Mouse (Mus musculus) kidney, postnatal 25 days (tissue): Measurements from ENCODE around the gene Zbtb7a.

ENCODE experiments used
- DNase-seq, 2 experiments: peaks; one replicate each; pipeline ENCODE4 v3.0.0; 2021; ENCODE audit warnings: mixed read lengths in 2 of 2

Zbtb7a gene

GRCm38 (mm10) chr10:81139529-81139846 is 4.5 kb downstream of the Zbtb7a start:
- no peak for DNase-seq

GRCm38 (mm10) chr10:81140005-81140404 is 5.0 kb downstream of the Zbtb7a start:
- DNase-seq = peak; percentile 20 to 66

DNA sequence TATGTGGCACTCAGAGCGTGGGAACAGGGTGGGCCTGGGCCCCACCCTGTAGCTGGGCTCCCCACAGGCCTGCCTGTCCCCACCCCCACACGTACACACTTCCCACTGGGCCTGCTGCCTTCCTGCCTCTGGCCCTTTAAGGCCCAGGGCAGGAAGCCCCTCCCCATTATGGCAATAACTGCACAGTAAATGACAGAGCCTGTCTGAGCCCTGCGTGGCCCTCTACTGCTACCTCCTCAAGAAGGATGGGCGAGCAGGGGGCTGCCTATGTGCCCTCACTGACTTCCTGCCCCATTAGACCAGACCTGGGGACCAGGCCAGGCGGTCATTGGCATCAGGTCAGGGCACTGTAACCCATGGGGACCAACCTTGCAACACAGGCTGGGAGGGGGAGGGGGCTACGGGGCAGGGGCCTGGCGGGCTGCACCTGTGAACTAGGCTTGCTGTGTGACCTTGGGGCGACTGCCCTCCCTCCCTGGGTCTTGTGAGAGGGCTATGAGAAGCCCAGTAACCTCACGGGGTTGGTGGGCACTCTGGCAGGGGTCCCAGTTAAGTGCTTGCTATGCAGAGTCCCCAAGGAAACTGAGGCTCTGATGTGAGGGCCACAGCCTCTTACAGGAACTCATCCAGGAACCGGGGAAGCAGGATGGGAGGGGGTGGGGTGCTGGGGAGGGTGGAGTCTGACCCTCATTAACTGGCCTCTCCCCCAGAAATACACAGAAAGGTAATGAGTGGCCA is 5.9 kb downstream of the Zbtb7a start:
- peak; percentile 36 to 69 for DNase-seq

DNA sequence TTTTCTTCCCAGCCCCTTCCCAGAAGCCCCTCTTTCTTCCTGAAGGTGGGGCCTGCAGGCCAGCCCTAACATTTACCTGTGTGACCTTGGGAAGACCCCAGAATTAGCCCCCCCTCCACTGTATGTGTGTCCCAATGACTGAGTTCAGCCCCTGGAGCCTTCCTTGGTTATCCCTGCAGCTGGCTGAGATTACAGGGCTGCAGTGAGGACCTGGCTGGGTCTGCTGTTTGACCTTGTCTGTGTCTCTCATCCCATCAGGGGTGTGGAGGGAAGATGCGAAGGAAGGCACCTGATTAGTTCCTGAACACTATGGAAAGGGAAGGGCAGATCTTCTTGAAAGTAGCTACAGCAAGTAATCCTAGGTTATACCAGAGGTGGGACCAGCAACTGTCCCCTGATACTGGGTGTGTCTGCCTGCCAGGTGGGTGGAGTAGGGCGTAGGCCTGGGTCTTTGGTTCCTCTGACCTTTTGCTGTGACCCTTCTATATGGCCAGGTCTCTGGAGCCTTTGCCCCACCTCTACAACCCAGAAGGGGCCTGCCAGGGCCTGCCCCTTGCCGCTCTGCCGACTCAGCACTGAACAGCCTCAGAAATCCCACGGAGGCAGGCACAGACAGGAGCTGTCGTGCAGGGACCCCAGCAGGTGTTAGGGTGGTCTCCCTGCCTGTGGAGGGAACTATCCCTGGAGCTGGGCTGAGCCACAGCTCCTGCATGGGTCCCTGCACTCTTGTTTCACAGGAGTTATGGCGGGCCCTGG is 6.6 kb downstream of the Zbtb7a start:
- DNase-seq = no peak

DNA sequence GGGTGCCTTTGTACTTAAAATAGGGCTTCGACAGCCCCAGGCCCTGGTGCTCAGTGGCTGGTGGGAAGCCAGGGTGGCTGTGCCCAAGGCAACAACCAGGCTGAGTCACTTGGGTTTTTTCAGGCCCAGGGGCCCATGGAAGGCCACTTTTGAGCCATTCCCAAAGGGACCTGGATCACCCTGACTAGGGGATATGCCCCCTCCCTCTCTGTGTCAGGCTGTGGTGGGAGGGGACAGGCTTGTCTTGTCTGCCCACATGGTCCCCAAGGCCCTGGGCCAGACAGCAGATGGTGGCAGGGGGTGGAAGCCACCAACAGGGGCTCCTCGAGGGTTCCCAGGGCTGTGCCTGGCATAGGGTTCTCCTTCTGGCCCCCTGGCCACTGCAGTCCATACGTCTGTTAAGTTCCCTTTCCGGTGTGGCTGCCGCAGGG is 7.5 kb downstream of the Zbtb7a start:
- DNase-seq = no peak

DNA sequence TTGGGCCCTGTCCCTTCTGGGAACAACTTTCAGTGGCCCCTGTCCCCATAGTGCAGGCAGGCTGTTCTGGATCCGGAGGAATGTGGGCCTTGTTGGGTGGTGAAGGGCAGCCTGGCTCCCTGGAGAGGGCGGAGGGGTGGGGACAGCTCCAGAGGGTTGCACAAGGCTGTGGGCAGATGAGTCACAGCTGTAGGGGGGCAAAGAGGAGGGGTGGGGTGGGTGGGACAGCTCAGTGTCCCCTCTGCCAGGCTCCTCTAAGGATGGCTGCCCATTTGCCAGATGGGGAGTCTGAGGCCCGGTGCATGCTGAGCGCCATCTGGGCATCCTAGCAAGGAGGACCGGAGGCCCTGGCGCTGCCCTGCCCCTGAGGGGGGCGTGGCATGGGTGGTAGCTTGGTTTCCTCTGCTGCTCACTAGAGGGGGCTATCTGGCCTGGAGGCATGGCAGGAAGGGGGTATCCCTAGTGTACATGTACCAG is 8.2 kb downstream of the Zbtb7a start:
- no peak for DNase-seq

DNA sequence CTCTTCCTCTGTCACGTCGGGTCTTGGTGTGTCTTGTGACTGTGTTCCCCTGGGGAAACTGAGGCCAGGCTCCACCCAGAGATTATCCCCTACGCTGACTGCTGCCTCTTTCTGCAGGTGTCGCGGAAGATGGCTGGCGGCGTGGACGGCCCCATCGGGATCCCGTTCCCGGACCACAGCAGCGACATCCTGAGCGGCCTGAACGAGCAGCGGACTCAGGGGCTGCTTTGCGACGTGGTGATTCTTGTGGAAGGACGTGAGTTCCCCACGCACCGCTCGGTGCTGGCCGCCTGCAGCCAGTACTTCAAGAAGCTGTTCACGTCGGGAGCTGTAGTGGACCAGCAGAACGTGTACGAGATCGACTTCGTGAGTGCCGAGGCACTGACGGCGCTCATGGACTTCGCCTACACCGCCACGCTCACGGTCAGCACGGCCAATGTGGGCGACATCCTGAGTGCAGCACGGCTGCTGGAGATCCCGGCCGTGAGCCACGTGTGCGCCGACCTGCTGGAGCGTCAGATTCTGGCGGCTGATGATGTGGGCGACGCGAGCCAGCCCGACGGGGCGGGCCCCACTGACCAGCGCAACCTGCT is 8.9 kb downstream of the Zbtb7a start:
- no peak for DNase-seq

GRCm38 (mm10) chr10:81144667-81145066 is 9.6 kb downstream of the Zbtb7a start:
- peak; percentile 53 to 76 for DNase-seq

DNA sequence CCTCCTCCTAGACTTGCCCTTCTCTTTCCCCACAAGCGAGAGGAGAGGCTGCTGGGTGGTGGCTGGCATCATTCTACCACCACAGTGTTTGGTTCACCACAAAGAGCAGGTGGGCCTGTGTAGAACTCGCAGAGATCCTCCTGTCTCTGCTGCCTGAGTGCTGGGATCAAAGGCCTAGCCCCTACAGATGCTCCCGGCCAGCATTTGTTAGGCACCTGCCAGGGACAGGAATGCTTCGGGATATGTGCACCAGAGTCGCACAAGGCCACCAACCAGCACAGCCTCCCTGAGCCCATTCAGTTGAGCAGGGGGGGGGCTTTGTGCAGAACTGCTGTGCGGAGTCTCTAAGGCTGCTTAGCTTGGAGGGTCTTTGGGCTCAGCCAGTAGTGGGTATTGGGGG is 10.3 kb downstream of the Zbtb7a start:
- no peak for DNase-seq

DNA sequence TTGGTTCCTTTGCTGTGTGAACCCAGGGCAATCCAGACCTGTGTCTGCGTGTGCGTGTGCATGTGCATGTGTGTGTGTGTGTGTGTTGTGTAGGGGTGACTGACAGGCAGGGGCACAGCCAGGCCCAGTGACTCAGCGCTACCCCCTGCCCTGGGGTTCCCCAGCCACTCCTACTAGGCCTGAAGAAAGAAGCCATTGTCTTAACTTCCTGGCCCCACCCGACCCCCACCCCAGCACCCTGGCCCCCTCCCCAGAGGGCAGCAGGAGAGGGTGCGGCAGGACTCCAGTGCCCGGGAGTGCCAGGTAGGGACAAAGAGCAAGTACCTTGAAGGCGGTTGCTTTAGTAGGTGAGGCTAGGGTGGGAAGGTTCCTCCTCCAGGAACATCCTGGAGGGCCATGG is 10.8 kb downstream of the Zbtb7a start:
- DNase-seq = no peak

DNA sequence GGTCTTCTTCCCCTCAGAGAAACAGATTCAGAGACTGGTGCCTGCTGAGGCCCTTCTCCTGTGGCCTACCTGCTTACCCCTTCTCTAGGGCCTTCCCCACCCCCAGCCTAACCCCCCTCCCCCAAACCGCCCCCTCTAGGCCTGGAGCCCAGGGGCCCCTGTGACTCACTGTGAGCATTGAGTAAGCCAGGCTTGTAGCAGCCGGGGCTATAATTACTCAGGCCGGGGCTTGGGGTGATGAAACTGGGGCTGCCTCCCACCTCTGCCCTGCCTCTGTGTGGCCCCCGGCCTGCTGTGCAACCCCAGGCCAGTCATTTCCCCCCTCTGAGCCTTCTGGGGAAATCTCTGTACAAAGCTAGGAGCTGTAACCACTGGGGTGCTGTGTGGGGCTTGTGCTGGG is 11.3 kb downstream of the Zbtb7a start:
- DNase-seq = no peak

- DNase-seq = no peak
Observed at GRCm38 (mm10) chr10:81151261-81151660, 16.2 kb downstream of the Zbtb7a start.

GRCm38 (mm10) chr10:81152609-81153008 is 17.6 kb downstream of the Zbtb7a start:
- DNase-seq = no peak

DNA sequence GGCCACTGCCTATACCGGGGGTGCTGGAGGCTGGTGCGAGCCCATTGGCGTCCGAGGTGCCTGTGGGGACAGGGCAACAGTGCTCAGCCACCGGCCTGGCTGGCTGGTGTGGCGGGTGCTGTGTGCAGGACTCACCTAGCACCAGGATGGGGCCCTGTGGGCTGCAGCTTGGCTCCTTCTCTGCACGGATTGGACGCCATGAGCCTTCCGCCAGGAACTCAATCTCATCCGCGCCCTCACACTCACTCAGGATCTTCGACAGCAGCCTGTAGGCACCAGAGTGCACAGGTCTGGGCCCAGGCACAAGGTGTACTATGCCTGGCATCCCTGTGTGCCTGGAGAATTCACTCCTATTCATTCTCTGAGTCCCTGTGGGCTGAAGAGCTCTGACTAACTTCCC is 19.3 kb downstream of the Zbtb7a start:
- DNase-seq = no peak

- DNase-seq = no peak
Observed at GRCm38 (mm10) chr10:81154736-81155135, 19.7 kb downstream of the Zbtb7a start.

- DNase-seq = peak; percentile 72 to 85
Observed at GRCm38 (mm10) chr10:81161602-81162317, 26.7 kb downstream of the Zbtb7a start.

GRCm38 (mm10) chr10:81162318-81162652 is 27.3 kb downstream of the Zbtb7a start:
- DNase-seq = no peak

GRCm38 (mm10) chr10:81165118-81165517 is 30.1 kb downstream of the Zbtb7a start:
- no peak for DNase-seq

- peak; percentile 100 for DNase-seq
Observed at GRCm38 (mm10) chr10:81167200-81168086, 32.4 kb downstream of the Zbtb7a start, which contains the start of gene Pias4. Gene Pias4 (minus strand): TSS chr10:81167923.

GRCm38 (mm10) chr10:81168087-81168431 is 33.0 kb downstream of the Zbtb7a start:
- DNase-seq = no peak

DNA sequence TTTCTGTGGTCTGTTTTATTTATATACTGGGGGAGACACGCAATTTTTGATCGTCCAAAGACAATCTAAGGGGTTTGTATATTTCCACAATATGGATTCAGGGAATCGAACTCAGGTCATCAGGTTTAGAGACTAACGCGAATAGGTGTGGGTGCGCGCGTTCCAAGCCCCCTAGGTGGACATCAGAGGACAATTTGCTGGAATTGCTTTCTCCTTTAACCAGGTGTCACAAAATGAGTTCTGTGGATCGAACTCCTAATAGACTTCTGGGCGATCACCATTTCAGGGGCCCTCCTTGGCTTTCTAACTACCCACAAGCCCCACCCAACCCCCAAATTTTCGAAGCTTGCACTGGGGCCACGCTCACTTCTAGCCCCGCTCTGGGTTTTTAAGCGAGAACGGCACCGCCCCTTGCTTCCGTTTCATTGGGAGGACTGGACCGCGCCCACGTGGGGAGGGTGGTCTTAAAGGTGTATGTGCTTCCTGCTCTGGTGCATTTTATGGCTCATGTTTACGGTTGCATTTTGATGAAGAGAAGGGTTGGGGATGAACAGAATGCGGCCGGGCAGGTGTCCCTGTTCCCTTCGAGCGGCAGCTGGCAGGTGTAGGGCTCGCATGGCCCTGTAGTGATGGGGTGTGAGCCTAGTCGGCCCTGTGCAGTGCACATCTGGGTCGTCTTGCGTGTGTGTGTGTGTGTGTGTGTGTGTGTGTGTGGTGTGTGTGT is 33.7 kb downstream of the Zbtb7a start:
- peak; percentile 93 to 95 for DNase-seq
